Comparison of ENCODE assay signal across 10 mouse cellular contexts in genomic region chr16:44720518-44720917, GRCm38 (mm10). TPM values are rescaled to one million over a fixed set of nuclear protein-coding genes. Genes with fewer than 3 reads are reported as not detected.
DNase-seq lines count a peak whose midpoint lies in the region; ATAC-seq and TF ChIP-seq lines count a peak whose summit lies in the region.
"Had no signal": no experiment of that assay in that cellular context is flagged by ENCODE, and none has a peak within 500 bp of the region (broad histone marks: within the 10 kb centered on the region; RNA-seq: fewer than 3 reads in every experiment).

No protein-coding gene starts in this region.

- peaks cover 23% of the 10 kb centered on the region for H3K4me1 ChIP-seq in lung, embryonic 16.5 days (replicated peaks; ENCODE audit: control insufficient read depth, insufficient read depth, low read length)
- H3K4me1 ChIP-seq in MEL (ENCODE audit: control insufficient read depth in 1 of 2, insufficient read depth in 2 of 2, low read length in 2 of 2): peaks cover 0 to 7% of the 10 kb centered on the region in 2 experiments; a peak in 2 of 4 replicates

- H3K9ac ChIP-seq in lung, embryonic 16.5 days (ENCODE audit: low read length): no peak overlapping the region
- H3K9ac ChIP-seq in MEL (ENCODE audit: control insufficient read depth, low read depth, low read length, poor library complexity, severe bottlenecking): no peak overlapping the region
- H3K9ac ChIP-seq: intestine, embryonic 15.5 days had no signal

- no peaks in the 10 kb centered on the region for H3K36me3 ChIP-seq in lung, embryonic 16.5 days (ENCODE audit: control insufficient read depth, insufficient read depth, low read length)
- peaks cover 0 to 15% of the 10 kb centered on the region in 2 experiments; a peak in 2 of 4 replicates for H3K36me3 ChIP-seq in MEL (ENCODE audit: control insufficient read depth in 1 of 2, insufficient read depth in 2 of 2, low read length in 2 of 2)

- TF ChIP-seq RAD21 in MEL (IDR thresholded peaks at IDR 0.05; ENCODE audit: low read depth, low read length): peak; percentile 51

- H3K9me3 ChIP-seq in lung, embryonic 16.5 days (ENCODE audit: control insufficient read depth, low read length): no peaks in the 10 kb centered on the region
- no peaks in the 10 kb centered on the region for H3K9me3 ChIP-seq in MEL (replicated peaks; ENCODE audit: insufficient read depth, low read length)
- H3K9me3 ChIP-seq: intestine, embryonic 15.5 days had no signal

- no peak for TF ChIP-seq POLR2A in MEL (IDR thresholded peaks at IDR 0.05; ENCODE audit: control insufficient read depth in 1 of 2, insufficient read depth in 1 of 2, low read depth in 1 of 2, low read length in 2 of 2, poor library complexity in 1 of 2)

- no peak for DNase-seq in gastrocnemius, adult 2 months
- no peak for DNase-seq in gastrocnemius, adult 18-20 months (ENCODE audit: low spot score)
- DNase-seq in lung, postnatal 4 days: no peak
- DNase-seq in MEL (ENCODE audit: low read depth, low spot score): peak; percentile 67
- peak; percentile 39 for DNase-seq in mesoderm, embryonic 11.5 days (ENCODE audit: low read depth, low spot score)
- DNase-seq in heart, adult 11 months: no peak
- DNase-seq in gastrocnemius, postnatal 14 days: no peak
- DNase-seq: heart, adult 18-20 months had no signal

- H3K27me3 ChIP-seq in lung, embryonic 16.5 days (ENCODE audit: control insufficient read depth, insufficient read depth, low read depth, low read length): no peaks in the 10 kb centered on the region
- H3K27me3 ChIP-seq in MEL (ENCODE audit: control insufficient read depth in 1 of 2, insufficient read depth in 2 of 2, low read length in 2 of 2): no peaks in the 10 kb centered on the region
- H3K27me3 ChIP-seq: intestine, embryonic 15.5 days had no signal

- H3K27ac ChIP-seq in gastrocnemius, adult 2 months: no peak overlapping the region
- peak overlapping the region; percentile 85 for H3K27ac ChIP-seq in lung, embryonic 16.5 days (ENCODE audit: low read length)
- no peak overlapping the region for H3K27ac ChIP-seq in MEL (ENCODE audit: control insufficient read depth, low read depth, low read length)
- H3K27ac ChIP-seq: intestine, embryonic 15.5 days had no signal

- no peak for ATAC-seq in lung, embryonic 16.5 days (ENCODE audit: low read depth)
- ATAC-seq: intestine, embryonic 15.5 days had no signal

- no peak overlapping the region for H3K4me3 ChIP-seq in gastrocnemius, adult 2 months
- H3K4me3 ChIP-seq in lung, embryonic 16.5 days (ENCODE audit: low read length): no peak overlapping the region
- H3K4me3 ChIP-seq in MEL (ENCODE audit: control insufficient read depth in 1 of 2, insufficient read depth in 1 of 2, low read depth in 2 of 2, low read length in 2 of 2): no peak overlapping the region
- H3K4me3 ChIP-seq: intestine, embryonic 15.5 days had no signal

- TF ChIP-seq EP300 in MEL (IDR thresholded peaks at IDR 0.05; ENCODE audit: low read depth in 1 of 2, low read length in 2 of 2): no peak

- TF ChIP-seq CTCF in gastrocnemius, adult 2 months (IDR thresholded peaks at IDR 0.05): peak; percentile 52
- TF ChIP-seq CTCF in MEL (IDR thresholded peaks at IDR 0.05 in 2 of 3, conservative IDR thresholded peaks at IDR 0.05 in 1 of 3; ENCODE audit: control insufficient read depth in 1 of 3, insufficient read depth in 1 of 3, low read depth in 2 of 3, low read length in 3 of 3, poor library complexity in 1 of 3, severe bottlenecking in 1 of 3): peak in 2 of 3 experiments; percentile 62 to 86; a peak in 4 of 6 replicates

- intact Hi-C loops in gastrocnemius, adult 2 months (cut with DNase I): loop anchor here (10.0 kb wide), 1 partner anchor 374 kb away; the partner anchor contains the start of gene Ccdc80
- intact Hi-C loops in gastrocnemius, postnatal 14 days (cut with DNase I; ENCODE audit: low total_unique reads): no loop called here

- H3K79me2 ChIP-seq in MEL (ENCODE audit: control insufficient read depth, insufficient read depth, low read length, poor library complexity): peaks cover 13% of the 10 kb centered on the region

- WGBS in lung, embryonic 16.5 days: 65% methylated on average over 3 of the region's 3 CpGs

- no peak overlapping the region for H3K4me2 ChIP-seq in lung, embryonic 16.5 days (ENCODE audit: low read depth, low read length)
- H3K4me2 ChIP-seq: intestine, embryonic 15.5 days had no signal

TF ChIP-seq in MEL, 35 proteins besides CTCF, POLR2A, EP300 and RAD21:
- TF ChIP-seq RCOR1 (IDR thresholded peaks at IDR 0.05; ENCODE audit: low read depth, low read length) (no peak), ZC3H11A (IDR thresholded peaks at IDR 0.05; ENCODE audit: low read depth, low read length) (peak; percentile 21; the same call in 1 of the 2 replicates), MYC (IDR thresholded peaks at IDR 0.05; ENCODE audit: low read depth, low read length) (no peak), SMC3 (IDR thresholded peaks at IDR 0.05; ENCODE audit: low read depth, low read length) (peak; percentile 57), E2F4 (IDR thresholded peaks at IDR 0.05; ENCODE audit: borderline replicate concordance, low read depth, low read length) (no peak)

RNA-seq across cellular contexts. Expression of gene Nepro, which starts 3.6 kb away (rescaled TPM):
- total RNA-seq in gastrocnemius, adult 2 months (2021): 1 to 10 TPM; 3.2 to 3.4 TPM
- 1 to 10 TPM; 2.6 to 3.1 TPM for total RNA-seq in gastrocnemius, adult 18-20 months (2021)
- 8.1 and 8.4 TPM in 2 replicates for polyA plus RNA-seq in lung, embryonic 16.5 days (2015; fragmentation: Nextera tagmentation; extraction: Ambion mirVana)
- 8.8 and 9.0 TPM in 2 replicates for total RNA-seq in MEL (2012; rRNA removed)
- polyA plus RNA-seq in MEL (2012; ENCODE audit: insufficient read depth in 1 of 2, insufficient read length in 2 of 2, low read depth in 1 of 2, low replicate concordance in 2 of 2, missing spikeins in 1 of 2): 10 to 100 TPM in 1 of 2 experiments, not detected in 1; 20.8 TPM
- 1 to 10 TPM; 3.6 to 4.2 TPM for total RNA-seq in gastrocnemius, postnatal 14 days (2021)

RNA-seq across cellular contexts. Expression of gene Gtpbp8, which starts 25.6 kb away (rescaled TPM):
- total RNA-seq in gastrocnemius, adult 2 months (2021): 10 to 100 TPM in 1 of 2 experiments, 1 to 10 TPM in 1; 8.3 to 10.5 TPM
- total RNA-seq in gastrocnemius, adult 18-20 months (2021): 1 to 10 TPM; 6.1 to 8.8 TPM
- 27.9 and 29.7 TPM in 2 replicates for polyA plus RNA-seq in lung, embryonic 16.5 days (2015; fragmentation: Nextera tagmentation; extraction: Ambion mirVana)
- 10.1 and 14.4 TPM in 2 replicates for total RNA-seq in MEL (2012; rRNA removed)
- 10 to 100 TPM in 1 of 2 experiments, not detected in 1; 10.7 TPM for polyA plus RNA-seq in MEL (2012; ENCODE audit: insufficient read depth in 1 of 2, insufficient read length in 2 of 2, low read depth in 1 of 2, low replicate concordance in 2 of 2, missing spikeins in 1 of 2)
- 10 to 100 TPM in 1 of 2 experiments, 1 to 10 TPM in 1; 8.5 to 12.7 TPM for total RNA-seq in gastrocnemius, postnatal 14 days (2021)

RNA-seq across cellular contexts. Expression of gene Cd200r1, which starts 45.0 kb away (rescaled TPM):
- total RNA-seq in gastrocnemius, adult 2 months (2021): under 1 TPM in 1 of 2 experiments, not detected in 1; 0.11 TPM
- under 1 TPM in 1 of 2 experiments, not detected in 1; 0.32 TPM for total RNA-seq in gastrocnemius, adult 18-20 months (2021)
- polyA plus RNA-seq in lung, embryonic 16.5 days (2015; fragmentation: Nextera tagmentation; extraction: Ambion mirVana): 1.1 and 1.2 TPM in 2 replicates
- total RNA-seq in MEL (2012; rRNA removed): 1.4 and 2.0 TPM in 2 replicates
- 1 to 10 TPM in 1 of 2 experiments, not detected in 1; 1.6 TPM for polyA plus RNA-seq in MEL (2012; ENCODE audit: insufficient read depth in 1 of 2, insufficient read length in 2 of 2, low read depth in 1 of 2, low replicate concordance in 2 of 2, missing spikeins in 1 of 2)
- under 1 TPM; 0.27 to 0.43 TPM for total RNA-seq in gastrocnemius, postnatal 14 days (2021)

Comparison
In these comparisons a context has a peak if more than half of its experiments do, and no peak if none do; other contexts are left out.
1. DNase-seq: peak in MEL (single experiment) and mesoderm, embryonic 11.5 days (single experiment); none in gastrocnemius, adult 2 months (single experiment), gastrocnemius, adult 18-20 months (single experiment), lung, postnatal 4 days (0 of 2), heart, adult 11 months (single experiment) and gastrocnemius, postnatal 14 days (single experiment).